Mouse (Mus musculus) E14TG2a.4 (cell line): ENCODE data around the gene Slc44a3.
"Not testable (repeated sequence)": the region's sequence is repeated elsewhere in the genome, so short reads cannot be mapped to it uniquely, and the experiment has no call there.

Experiments
- H3K27me3 ChIP-seq: 2 replicates; pipeline ENCODE4 v1.6.1; 2014; ENCODE audit warnings: low read length, control low read depth; ENCODE audit not compliant: insufficient read depth
- H3K36me3 ChIP-seq: 2 replicates; pipeline ENCODE4 v1.6.1; 2014; ENCODE audit warnings: low read length, control low read depth; ENCODE audit not compliant: insufficient read depth
- H3K4me1 ChIP-seq: replicated peaks from 2 replicates; pipeline ENCODE4 v1.6.1; 2014; ENCODE audit warnings: low read depth, low read length, control low read depth
- H3K4me3 ChIP-seq: replicated peaks from 2 replicates; pipeline ENCODE4 v1.5.1; 2014; ENCODE audit warnings: mild to moderate bottlenecking, low read length
- H3K9me3 ChIP-seq: 2 replicates; pipeline ENCODE4 v1.6.1; 2014; ENCODE audit warnings: low read length, control low read depth
- CTCF ChIP-seq: conservative IDR thresholded peaks from 2 replicates; pipeline ENCODE4 v1.5.1; 2014; ENCODE audit warnings: low read length
- NANOG ChIP-seq: IDR thresholded peaks from 2 replicates; pipeline ENCODE4 v1.6.1; 2014; ENCODE audit warnings: borderline replicate concordance, low read length, mixed read lengths
- POU5F1 ChIP-seq: IDR thresholded peaks from 2 replicates; pipeline ENCODE4 v1.6.1; 2014; ENCODE audit warnings: low read length, borderline replicate concordance

The Slc44a3 gene

DNA sequence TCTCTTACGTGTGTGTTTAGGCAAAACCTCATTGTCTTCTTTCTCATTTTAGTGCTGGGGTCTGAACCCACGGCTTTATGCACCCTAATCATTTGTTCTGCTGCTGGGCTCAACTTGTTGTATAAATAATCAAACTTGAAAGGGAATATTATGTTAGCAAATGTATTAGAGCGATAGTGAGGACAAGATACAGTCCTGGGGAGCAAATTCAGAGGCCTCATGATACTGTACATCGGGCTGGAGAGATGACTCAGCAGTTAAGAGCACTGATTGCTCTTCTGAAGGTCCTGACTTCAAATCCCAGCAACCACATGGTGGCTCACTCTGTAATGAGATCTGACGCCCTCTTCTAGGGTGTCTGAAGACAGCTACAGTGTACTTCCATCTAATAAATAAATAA, 8.4 kb upstream of the Slc44a3 start:
- Histone ChIP-seq H3K27me3 (no peaks in the 10 kb centered on the region), H3K36me3 (no peaks in the 10 kb centered on the region), H3K9me3 (no peaks in the 10 kb centered on the region), H3K4me1 (peaks cover 55% of the 10 kb centered on the region), H3K4me3 (no peak overlapping the region)
- TF ChIP-seq NANOG, result no peak
- no peak for TF ChIP-seq POU5F1

GRCm38 (mm10) chr3:121539871-121540431, 7.7 kb upstream of the Slc44a3 start:
- H3K36me3 ChIP-seq, result no peaks in the 10 kb centered on the region
- H3K4me1 ChIP-seq, result peaks cover 52% of the 10 kb centered on the region
- no peak overlapping the region for H3K4me3 ChIP-seq
- no peaks in the 10 kb centered on the region for H3K9me3 ChIP-seq
- TF ChIP-seq POU5F1, result no peak
- 0 out of 2 replicates have a peak, but pooled peaks have one; percentile 10 for TF ChIP-seq CTCF
- peaks cover 1% of the 10 kb centered on the region; the same call in 1 of the 2 replicates for H3K27me3 ChIP-seq

GRCm38 (mm10) chr3:121538847-121539246, 6.6 kb upstream of the Slc44a3 start:
- H3K4me1 ChIP-seq, result peaks cover 41% of the 10 kb centered on the region
- not testable (repeated sequence) for H3K36me3 ChIP-seq, H3K4me3 ChIP-seq, H3K9me3 ChIP-seq, H3K27me3 ChIP-seq
- peak; percentile 51; the same call in 1 of the 2 replicates for TF ChIP-seq NANOG

- H3K4me3 ChIP-seq, result no peak overlapping the region
- TF ChIP-seq NANOG, result no peak
- no peak for TF ChIP-seq POU5F1
- TF ChIP-seq CTCF, result no peak
- H3K9me3 ChIP-seq, result no peaks in the 10 kb centered on the region
- H3K27me3 ChIP-seq, result peaks cover 16% of the 10 kb centered on the region
- no peaks in the 10 kb centered on the region for H3K36me3 ChIP-seq
- peaks cover 33% of the 10 kb centered on the region for H3K4me1 ChIP-seq
These were observed 5.8 kb upstream of the Slc44a3 start for GRCm38 (mm10) chr3:121537996-121538395.

DNA sequence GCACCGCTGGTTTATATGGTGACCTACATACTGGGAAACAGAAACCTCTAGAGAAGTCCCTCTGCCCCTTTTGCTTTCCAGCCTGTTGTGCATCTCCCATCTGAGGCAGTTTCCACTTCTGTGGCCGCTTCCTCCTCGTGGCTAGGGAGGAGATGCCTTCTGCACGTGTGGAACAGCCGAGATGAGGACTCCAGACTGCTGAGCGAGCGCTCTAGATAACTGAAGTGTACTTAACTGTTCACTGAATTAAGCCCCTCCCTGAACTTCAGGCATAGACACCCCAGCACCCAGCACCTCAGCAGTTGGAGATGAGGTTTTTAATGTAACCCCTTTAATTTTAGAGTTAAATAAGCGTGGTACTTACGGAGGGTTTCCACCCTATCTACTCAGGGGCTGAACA, 4.6 kb upstream of the Slc44a3 start:
- no peak for TF ChIP-seq NANOG
- no peak for TF ChIP-seq POU5F1
- TF ChIP-seq CTCF, result no peak
- Histone ChIP-seq H3K4me3 (no peak overlapping the region), H3K27me3 (peaks cover 24% of the 10 kb centered on the region), H3K36me3 (no peaks in the 10 kb centered on the region), H3K4me1 (peaks cover 29% of the 10 kb centered on the region), H3K9me3 (no peaks in the 10 kb centered on the region)

DNA sequence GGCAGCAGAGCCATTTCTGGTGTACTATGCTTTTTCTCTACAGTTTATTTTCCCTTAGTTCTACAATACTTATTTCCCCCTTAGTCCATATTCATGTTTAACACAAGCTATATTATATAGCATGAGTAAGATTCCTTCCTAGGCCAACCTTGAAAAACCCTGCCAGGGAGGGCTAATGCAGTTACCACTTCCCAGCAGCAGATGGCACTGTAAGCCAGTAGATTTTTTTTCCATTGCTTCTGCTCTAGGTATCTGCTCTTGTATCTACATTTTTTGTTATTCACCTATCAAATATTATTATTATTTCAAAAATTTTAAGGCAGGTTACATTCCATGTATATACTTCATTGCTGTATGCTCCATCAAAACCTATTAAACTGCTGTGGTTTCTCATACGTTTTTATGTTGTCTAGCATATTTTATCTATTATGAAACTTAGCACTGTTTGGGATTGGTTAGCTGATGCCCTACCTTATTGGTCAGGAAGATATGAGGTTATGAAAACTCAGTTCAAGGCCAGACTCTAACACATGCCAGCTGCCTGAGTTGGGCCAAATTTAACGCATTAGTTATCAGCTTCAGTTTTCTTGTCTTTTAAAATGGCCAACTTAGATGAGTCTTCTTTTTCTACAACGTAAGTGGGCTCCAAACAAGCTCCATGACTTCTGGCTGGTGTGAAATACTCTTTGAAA, 3.8 kb upstream of the Slc44a3 start:
- Histone ChIP-seq H3K36me3 (no peaks in the 10 kb centered on the region), H3K27me3 (peaks cover 30% of the 10 kb centered on the region)
- TF ChIP-seq NANOG, result no peak
- peak; percentile 99 for TF ChIP-seq CTCF

GRCm38 (mm10) chr3:121531370-121532148, 645 bp downstream of the Slc44a3 start:
- peak overlapping the region; percentile 72 for H3K4me3 ChIP-seq
- H3K4me1 ChIP-seq, result peaks cover 43% of the 10 kb centered on the region
- peaks cover 32% of the 10 kb centered on the region for H3K27me3 ChIP-seq
- H3K36me3 ChIP-seq, result no peaks in the 10 kb centered on the region
- no peaks in the 10 kb centered on the region for H3K9me3 ChIP-seq
- TF ChIP-seq NANOG (no peak), CTCF (no peak), POU5F1 (no peak)

More for the DNA sequence above, 3.8 kb upstream of the Slc44a3 start:
- H3K4me3 ChIP-seq, result no peak overlapping the region
- H3K9me3 ChIP-seq, result no peaks in the 10 kb centered on the region
- H3K4me1 ChIP-seq, result peaks cover 35% of the 10 kb centered on the region

- Histone ChIP-seq H3K4me3 (no peak overlapping the region), H3K27me3 (peaks cover 36% of the 10 kb centered on the region), H3K36me3 (no peaks in the 10 kb centered on the region), H3K4me1 (peaks cover 51% of the 10 kb centered on the region), H3K9me3 (no peaks in the 10 kb centered on the region)
- no peak for TF ChIP-seq POU5F1
- TF ChIP-seq NANOG, result no peak
- no peak for TF ChIP-seq CTCF
These were observed 1.5 kb downstream of the Slc44a3 start for GRCm38 (mm10) chr3:121530546-121531258.
